Mouse (Mus musculus) olfactory bulb, adult 2 months (tissue): ENCODE measurements around the gene Vac14. TPM values are rescaled to one million over a fixed set of nuclear protein-coding genes. Genes with fewer than 3 reads are reported as not detected.

Experiments
- H3K27ac ChIP-seq: fragments of 200-500 bp; 2 replicates; pipeline ENCODE4 v1.5.1; 2012; ENCODE audit warnings: low read depth, low read length; ENCODE audit not compliant: insufficient read depth
- H3K4me1 ChIP-seq: fragments of 200-500 bp; 2 replicates; pipeline ENCODE4 v1.6.1; 2012; ENCODE audit warnings: low read length; ENCODE audit not compliant: control insufficient read depth, insufficient read depth
- H3K4me3 ChIP-seq: fragments of 200-500 bp; 2 replicates; pipeline ENCODE4 v1.5.1; 2012; ENCODE audit warnings: mild to moderate bottlenecking, low read depth, low read length, moderate library complexity; ENCODE audit not compliant: insufficient read depth
- CTCF ChIP-seq: fragments of 200-500 bp; IDR thresholded peaks from 2 replicates; pipeline ENCODE4 v1.5.1; 2012; ENCODE audit warnings: low read depth, mild to moderate bottlenecking, low read length, moderate library complexity; ENCODE audit not compliant: insufficient read depth
- POLR2A ChIP-seq: fragments of 200-500 bp; IDR thresholded peaks from 2 replicates; pipeline ENCODE4 v1.6.1; 2012; ENCODE audit warnings: mild to moderate bottlenecking, low read depth, low read length, moderate library complexity; ENCODE audit not compliant: insufficient read depth
- WGBS: fragments of 180-500 bp; shearing (Covaris S2); methylation state at CpG from one replicate; pipeline ENCODE4 v1.1.7; 2018; 5-methylcytosine and 5-hydroxymethylcytosine counted together
- polyA plus RNA-seq: library from polyadenylated mRNA; stranded (reverse); fragments of >200 nt; gene quantifications from 2 replicates; pipeline ENCODE4 v1.2.4, GENCODE M21; 2012; ENCODE audit warnings: low replicate concordance; ENCODE audit not compliant: missing spikeins, insufficient read depth, insufficient read length

Gene Vac14
- not detected in 2 replicates for polyA plus RNA-seq

GRCm38 (mm10) chr8:110618391-110619207 is at the start of gene Vac14:
Gene Vac14, plus strand, starts transcription at chr8:110618585.
- Histone ChIP-seq H3K27ac (no peak within 1 kb of the TSS), H3K4me1 (peaks cover 6% of the 10 kb centered on the region), H3K4me3 (peak within 1 kb of the TSS; percentile 87)
- under 1% methylated on average over 67 of the region's 67 CpGs for WGBS
- TF ChIP-seq CTCF (no peak), POLR2A (peak; percentile 60; the same call in 1 of the 2 replicates)

GRCm38 (mm10) chr8:110592641-110593040 is 25.7 kb upstream of the Vac14 start:
- WGBS: 90% methylated on average over 9 of the region's 9 CpGs

GRCm38 (mm10) chr8:110594164-110594563 is 24.2 kb upstream of the Vac14 start:
- Histone ChIP-seq H3K27ac (no peak overlapping the region), H3K4me3 (no peak overlapping the region), H3K4me1 (no peaks in the 10 kb centered on the region)
- WGBS: 85% methylated on average over 6 of the region's 6 CpGs
- TF ChIP-seq POLR2A (no peak), CTCF (no peak)

More at GRCm38 (mm10) chr8:110592641-110593040, 25.7 kb upstream of the Vac14 start:
- no peak for TF ChIP-seq CTCF
- no peak for TF ChIP-seq POLR2A
- H3K4me3 ChIP-seq: no peak overlapping the region
- H3K27ac ChIP-seq: no peak overlapping the region
- no peaks in the 10 kb centered on the region for H3K4me1 ChIP-seq

GRCm38 (mm10) chr8:110604556-110604955 is 13.8 kb upstream of the Vac14 start:
- Histone ChIP-seq H3K4me1 (no peaks in the 10 kb centered on the region), H3K27ac (no peak overlapping the region), H3K4me3 (no peak overlapping the region)
- WGBS: 10% methylated on average over 1 of the region's 1 CpGs
- TF ChIP-seq CTCF (no peak), POLR2A (no peak)

GRCm38 (mm10) chr8:110605401-110606015 is 12.9 kb upstream of the Vac14 start:
- no peak overlapping the region for H3K4me3 ChIP-seq
- no peaks in the 10 kb centered on the region for H3K4me1 ChIP-seq
- WGBS: 67% methylated on average over 6 of the region's 6 CpGs
- TF ChIP-seq CTCF: no peak
- H3K27ac ChIP-seq: no peak overlapping the region

- WGBS: 82% methylated on average over 3 of the region's 3 CpGs
- Histone ChIP-seq H3K4me3 (no peak overlapping the region), H3K27ac (no peak overlapping the region), H3K4me1 (peaks cover 3% of the 10 kb centered on the region; the same call in 1 of the 2 replicates)
- TF ChIP-seq POLR2A (no peak), CTCF (no peak)
These were observed 2.7 kb upstream of the Vac14 start for GRCm38 (mm10) chr8:110615730-110616129.

- no peak overlapping the region for H3K27ac ChIP-seq
- H3K4me3 ChIP-seq: peak overlapping the region; percentile 87
- H3K4me1 ChIP-seq: peaks cover 6% of the 10 kb centered on the region
- TF ChIP-seq POLR2A (no peak), CTCF (no peak)
- 21% methylated on average over 14 of the region's 14 CpGs for WGBS
These were observed 505 bp upstream of the Vac14 start for GRCm38 (mm10) chr8:110617801-110618358.

GRCm38 (mm10) chr8:110619208-110619574 is 806 bp downstream of the Vac14 start:
- peaks cover 6% of the 10 kb centered on the region for H3K4me1 ChIP-seq
- H3K27ac ChIP-seq: no peak overlapping the region
- TF ChIP-seq POLR2A (no peak), CTCF (no peak)
- WGBS: 15% methylated on average over 8 of the region's 8 CpGs
- peak overlapping the region; percentile 87 for H3K4me3 ChIP-seq

- TF ChIP-seq POLR2A (no peak), CTCF (no peak)
- no peak overlapping the region for H3K27ac ChIP-seq
- H3K4me3 ChIP-seq: no peak overlapping the region
- peaks cover 6% of the 10 kb centered on the region for H3K4me1 ChIP-seq
- 81% methylated on average over 5 of the region's 5 CpGs for WGBS
These were observed 1.5 kb downstream of the Vac14 start for GRCm38 (mm10) chr8:110619919-110620318.
